ENCODE assay signal across 40 mouse cellular contexts in genomic region chr19:11157890-11158289, GRCm38 (mm10). TPM values are rescaled to one million over a fixed set of nuclear protein-coding genes. Genes with fewer than 3 reads are reported as not detected.
"Had no signal": no experiment of that assay in that cellular context is flagged by ENCODE, and none has a peak within 500 bp of the region (broad histone marks: within the 10 kb centered on the region; RNA-seq: fewer than 3 reads in every experiment).

No protein-coding gene starts in this region.

RNA-seq across cellular contexts. Expression of gene 1700025F22Rik, which starts 7.2 kb away (rescaled TPM):
- total RNA-seq: left cerebral cortex, postnatal 10 days; left cerebral cortex, postnatal 14 days; left cerebral cortex, postnatal 25 days; left cerebral cortex, postnatal 36 days; left cerebral cortex, postnatal 4 days; liver, adult 2 months; megakaryocyte progenitor cell, adult 5-6 weeks; megakaryocyte, adult 5-6 weeks; megakaryocyte-erythroid progenitor cell, adult 5-6 weeks; midbrain, postnatal 0 days; monocyte, adult 5-6 weeks had no signal
- polyA plus RNA-seq: limb, embryonic 10.5 days; limb, embryonic 11.5 days; limb, embryonic 12.5 days; limb, embryonic 13.5 days; limb, embryonic 14.5 days; limb, embryonic 15.5 days; liver, adult 2 months; liver, embryonic 11.5 days; liver, embryonic 12.5 days; liver, embryonic 13.5 days; liver, embryonic 14.5 days; liver, embryonic 15.5 days; liver, embryonic 16.5 days; liver, postnatal 0 days; lung, adult 2 months; lung, embryonic 14.5 days; lung, embryonic 15.5 days; lung, embryonic 16.5 days; lung, postnatal 0 days; macrophage; midbrain, embryonic 10.5 days; midbrain, embryonic 11.5 days; midbrain, embryonic 12.5 days; midbrain, embryonic 13.5 days; midbrain, embryonic 14.5 days; midbrain, embryonic 15.5 days; midbrain, embryonic 16.5 days; midbrain, postnatal 0 days; myocyte; neural tube, embryonic 11.5 days; neural tube, embryonic 12.5 days had no signal

RNA-seq across cellular contexts. Expression of gene 1700017D01Rik, which starts 27.2 kb away (rescaled TPM):
- total RNA-seq: left cerebral cortex, postnatal 10 days; left cerebral cortex, postnatal 14 days; left cerebral cortex, postnatal 25 days; left cerebral cortex, postnatal 36 days; left cerebral cortex, postnatal 4 days; liver, adult 2 months; megakaryocyte progenitor cell, adult 5-6 weeks; megakaryocyte, adult 5-6 weeks; megakaryocyte-erythroid progenitor cell, adult 5-6 weeks; midbrain, postnatal 0 days; monocyte, adult 5-6 weeks had no signal
- polyA plus RNA-seq: limb, embryonic 10.5 days; limb, embryonic 11.5 days; limb, embryonic 12.5 days; limb, embryonic 13.5 days; limb, embryonic 14.5 days; limb, embryonic 15.5 days; liver, adult 2 months; liver, embryonic 11.5 days; liver, embryonic 12.5 days; liver, embryonic 13.5 days; liver, embryonic 14.5 days; liver, embryonic 15.5 days; liver, embryonic 16.5 days; liver, postnatal 0 days; lung, adult 2 months; lung, embryonic 14.5 days; lung, embryonic 15.5 days; lung, embryonic 16.5 days; lung, postnatal 0 days; macrophage; midbrain, embryonic 10.5 days; midbrain, embryonic 11.5 days; midbrain, embryonic 12.5 days; midbrain, embryonic 13.5 days; midbrain, embryonic 14.5 days; midbrain, embryonic 15.5 days; midbrain, embryonic 16.5 days; midbrain, postnatal 0 days; myocyte; neural tube, embryonic 11.5 days; neural tube, embryonic 12.5 days had no signal

RNA-seq across cellular contexts. Expression of gene Ms4a13, which starts 38.6 kb away (rescaled TPM):
- total RNA-seq: left cerebral cortex, postnatal 10 days; left cerebral cortex, postnatal 14 days; left cerebral cortex, postnatal 25 days; left cerebral cortex, postnatal 36 days; left cerebral cortex, postnatal 4 days; liver, adult 2 months; megakaryocyte progenitor cell, adult 5-6 weeks; megakaryocyte, adult 5-6 weeks; megakaryocyte-erythroid progenitor cell, adult 5-6 weeks; midbrain, postnatal 0 days; monocyte, adult 5-6 weeks had no signal
- polyA plus RNA-seq: limb, embryonic 10.5 days; limb, embryonic 11.5 days; limb, embryonic 12.5 days; limb, embryonic 13.5 days; limb, embryonic 14.5 days; limb, embryonic 15.5 days; liver, adult 2 months; liver, embryonic 11.5 days; liver, embryonic 12.5 days; liver, embryonic 13.5 days; liver, embryonic 14.5 days; liver, embryonic 15.5 days; liver, embryonic 16.5 days; liver, postnatal 0 days; lung, adult 2 months; lung, embryonic 14.5 days; lung, embryonic 15.5 days; lung, embryonic 16.5 days; lung, postnatal 0 days; macrophage; midbrain, embryonic 10.5 days; midbrain, embryonic 11.5 days; midbrain, embryonic 12.5 days; midbrain, embryonic 13.5 days; midbrain, embryonic 14.5 days; midbrain, embryonic 15.5 days; midbrain, embryonic 16.5 days; midbrain, postnatal 0 days; myocyte; neural tube, embryonic 11.5 days; neural tube, embryonic 12.5 days had no signal
